13 mouse cellular contexts compared by ENCODE assay signal in genomic region chr8:107136003-107136612, GRCm38 (mm10). TPM values are rescaled to one million over a fixed set of nuclear protein-coding genes. Genes with fewer than 3 reads are reported as not detected.
DNase-seq lines count a peak whose midpoint lies in the region; TF ChIP-seq lines count a peak whose summit lies in the region.
"Had no signal": no experiment of that assay in that cellular context is flagged by ENCODE, and none has a peak within 500 bp of the region (broad histone marks: within the 10 kb centered on the region; RNA-seq: fewer than 3 reads in every experiment).

No protein-coding gene starts in this region.

- peak overlapping the region; percentile 30; the same call in 1 of the 2 replicates for H3K9ac ChIP-seq in ES-Bruce4 (ENCODE audit: low read depth, poor library complexity, severe bottlenecking)
- H3K9ac ChIP-seq: forebrain, postnatal 0 days had no signal

- TF ChIP-seq EP300 in ES-Bruce4 (IDR thresholded peaks at IDR 0.05; ENCODE audit: insufficient read depth, low read depth, low read length): no peak

- TF ChIP-seq POLR2A in ES-Bruce4 (IDR thresholded peaks at IDR 0.05; ENCODE audit: insufficient read depth, low read length): no peak

- no peaks in the 10 kb centered on the region for H3K9me3 ChIP-seq in ES-Bruce4 (replicated peaks; ENCODE audit: control insufficient read depth, insufficient read depth, low read length, poor library complexity, severe bottlenecking)

- TF ChIP-seq CTCF in ES-Bruce4 (IDR thresholded peaks at IDR 0.05; ENCODE audit: low read depth, low read length): no peak

- no peaks in the 10 kb centered on the region for H3K36me3 ChIP-seq in ES-Bruce4 (ENCODE audit: control insufficient read depth, insufficient read depth, low read length, poor library complexity, severe bottlenecking)

- peak overlapping the region; percentile 53 for H3K27ac ChIP-seq in ES-Bruce4 (ENCODE audit: insufficient read depth, low read length)

- H3K27me3 ChIP-seq in ES-Bruce4 (ENCODE audit: control insufficient read depth, insufficient read depth, low read length, poor library complexity, severe bottlenecking): no peaks in the 10 kb centered on the region

- H3K4me1 ChIP-seq in ES-Bruce4 (ENCODE audit: control insufficient read depth, insufficient read depth, low read length): peaks cover 3% of the 10 kb centered on the region

- no peak overlapping the region for H3K4me3 ChIP-seq in ES-Bruce4 (ENCODE audit: low read depth, low read length)

- DNase-seq in heart, adult 11 months: peak; percentile 65
- no peak for DNase-seq in heart, adult 8-10 months (ENCODE audit: low spot score)
- peak; percentile 71 for DNase-seq in kidney, adult 9 months
- DNase-seq in kidney, postnatal 10 days: no peak
- DNase-seq in embryo, embryonic 9.5 days (ENCODE audit: extremely low spot score): peak; percentile 39
- no peak for DNase-seq in left cerebral cortex, adult 18-20 months (ENCODE audit: low spot score in 2 of 2)
- DNase-seq in cerebellum, adult 9-11 months: no peak
- DNase-seq: adrenal gland, postnatal 10 days; forebrain, postnatal 0 days; gastrocnemius, postnatal 36 days; layer of hippocampus, adult 9-11 months; right cerebral cortex, postnatal 4 days had no signal

RNA-seq across cellular contexts. Expression of gene Cyb5b, which starts 14.3 kb away (rescaled TPM):
- 10 to 100 TPM; 36.0 to 46.3 (median 40.0) TPM for total RNA-seq in heart, adult 8-10 months (2022)
- polyA plus RNA-seq in ES-Bruce4 (2011; ENCODE audit: insufficient read depth, insufficient read length, low read depth, missing spikeins): 102 and 105 TPM in 2 replicates
- total RNA-seq in left cerebral cortex, adult 18-20 months (2021): 10 to 100 TPM; 95.1 to 98.8 TPM

RNA-seq across cellular contexts. Expression of gene Terf2, which starts 39.8 kb away (rescaled TPM):
- 10 to 100 TPM; 13.2 to 14.1 (median 13.4) TPM for total RNA-seq in heart, adult 8-10 months (2022)
- 40.8 and 48.6 TPM in 2 replicates for polyA plus RNA-seq in ES-Bruce4 (2011; ENCODE audit: insufficient read depth, insufficient read length, low read depth, missing spikeins)
- total RNA-seq in left cerebral cortex, adult 18-20 months (2021): 10 to 100 TPM; 37.2 to 39.0 TPM

Comparison
In these comparisons a context has a peak if more than half of its experiments do, and no peak if none do; other contexts are left out.
1. DNase-seq: peak in heart, adult 11 months (single experiment), kidney, adult 9 months (single experiment) and embryo, embryonic 9.5 days (single experiment); none in heart, adult 8-10 months (single experiment), kidney, postnatal 10 days (single experiment), left cerebral cortex, adult 18-20 months (0 of 2) and cerebellum, adult 9-11 months (single experiment).